Mouse (Mus musculus) thymus, adult 2 months (tissue): Measurements from ENCODE around the gene Gpr87.

Experiments used
- CTCF ChIP-seq: fragments of 200-500 bp; IDR thresholded peaks from 2 replicates; pipeline ENCODE4 v1.5.1; 2012; ENCODE audit warnings: mild to moderate bottlenecking, control low read depth, low read length, moderate library complexity, borderline replicate concordance; ENCODE audit not compliant: control insufficient read depth, poor library complexity, insufficient read depth; ENCODE audit errors: extremely low read depth
- POLR2A ChIP-seq: fragments of 200-500 bp; IDR thresholded peaks from 2 replicates; pipeline ENCODE4 v1.6.1; 2012; ENCODE audit warnings: mild to moderate bottlenecking, low read length, control low read depth, moderate library complexity; ENCODE audit not compliant: control insufficient read depth, poor library complexity, insufficient read depth; ENCODE audit errors: extremely low read depth

DNA sequence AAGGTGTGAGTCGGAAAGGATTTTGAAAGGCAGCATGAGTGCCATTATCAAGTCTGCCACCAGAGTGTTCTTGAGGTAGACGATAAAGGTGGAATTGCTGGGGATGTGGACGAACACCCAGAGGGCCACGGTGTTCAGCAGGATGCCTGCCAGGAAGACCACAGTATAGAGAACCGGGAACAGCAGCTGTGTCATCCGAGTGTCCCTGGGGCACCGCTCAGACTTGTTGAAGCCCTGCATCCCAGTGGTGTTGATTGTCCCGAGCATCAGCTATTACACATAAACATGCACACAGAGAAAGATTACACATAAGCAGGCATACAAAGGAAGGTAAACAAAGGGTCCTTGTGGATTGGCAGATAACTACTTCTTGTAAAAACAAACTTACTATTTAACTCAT is 15.2 kb upstream of the Gpr87 start:
- TF ChIP-seq CTCF = no peak
- TF ChIP-seq POLR2A = no peak
